Comparison of ENCODE assay signal across 16 mouse cellular contexts in the genomic region with DNA sequence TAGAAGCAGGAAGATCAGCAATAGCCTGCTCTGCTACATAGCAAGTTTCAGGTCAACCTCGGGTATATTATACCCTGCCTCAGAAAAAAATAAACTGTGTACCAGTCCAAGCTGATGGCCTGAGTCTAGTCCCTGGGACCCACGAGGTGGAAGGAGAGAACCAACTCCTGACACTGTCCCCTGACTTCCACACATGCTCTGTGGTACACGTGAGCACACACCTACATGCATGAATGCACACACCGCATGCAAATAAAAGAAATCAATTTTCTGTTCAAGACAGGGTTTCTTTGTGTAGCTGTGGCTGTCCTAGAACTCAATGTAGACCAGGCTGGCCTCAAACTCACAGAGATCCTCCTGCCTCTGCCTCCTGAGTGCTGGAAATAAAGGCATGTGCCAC.
"Had no signal": no experiment of that assay in that cellular context is flagged by ENCODE, and none has a peak within 500 bp of the region (broad histone marks: within the 10 kb centered on the region; RNA-seq: fewer than 3 reads in every experiment).

No protein-coding gene starts in this region.

- H3K4me1 ChIP-seq: neural tube, embryonic 13.5 days; neural tube, embryonic 15.5 days; stomach, embryonic 15.5 days had no signal

- H3K4me2 ChIP-seq: neural tube, embryonic 13.5 days; neural tube, embryonic 15.5 days; stomach, embryonic 15.5 days had no signal

- H3K27ac ChIP-seq: neural tube, embryonic 13.5 days; neural tube, embryonic 15.5 days; stomach, embryonic 15.5 days; stomach, postnatal 0 days had no signal

- H3K27me3 ChIP-seq: neural tube, embryonic 13.5 days; neural tube, embryonic 15.5 days; stomach, embryonic 15.5 days had no signal

- DNase-seq: retina, postnatal 1 day; right cerebral cortex, adult 18-20 months; right cerebral cortex, postnatal 14 days; right cerebral cortex, postnatal 25 days; right cerebral cortex, postnatal 4 days; spleen, adult 18-20 months; thymus, adult 18-20 months; thymus, adult 2 months; thymus, postnatal 14 days; thymus, postnatal 25 days; thymus, postnatal 36 days; thymus, postnatal 4 days had no signal

- H3K9ac ChIP-seq: neural tube, embryonic 13.5 days; neural tube, embryonic 15.5 days; stomach, embryonic 15.5 days had no signal

- H3K9me3 ChIP-seq: neural tube, embryonic 13.5 days; neural tube, embryonic 15.5 days; stomach, embryonic 15.5 days had no signal

- H3K4me3 ChIP-seq: neural tube, embryonic 13.5 days; neural tube, embryonic 15.5 days; stomach, embryonic 15.5 days had no signal
